Mouse (Mus musculus): ENCODE data around the gene Prrc2a. TPM values are rescaled to one million over a fixed set of nuclear protein-coding genes. Genes with fewer than 3 reads are reported as not detected.

Gene Prrc2a
- polyA plus RNA-seq, 1 experiment from 2014 or later, result 166 TPM

GRCm38 (mm10) chr17:35200398-35200797 is 35.7 kb upstream of the Prrc2a start:
- 90% methylated on average over 11 of the region's 11 CpGs for WGBS
- H3K4me2 ChIP-seq (replicated peaks; ENCODE audit: low read depth, low read length), result no peak overlapping the region
- H3K4me3 ChIP-seq (ENCODE audit: low read length), result no peak overlapping the region
- no peak overlapping the region for H3K27ac ChIP-seq (ENCODE audit: low read length)
- ATAC-seq (ENCODE audit: low FRiP score, low TSS enrichment), result no peak
- H3K9ac ChIP-seq (replicated peaks; ENCODE audit: low read length), result no peak overlapping the region
- H3K27me3 ChIP-seq (ENCODE audit: insufficient read depth, low read length), result peaks cover 47% of the 10 kb centered on the region
- H3K36me3 ChIP-seq (ENCODE audit: insufficient read depth, low read length), result no peaks in the 10 kb centered on the region
- peaks cover 16% of the 10 kb centered on the region for H3K4me1 ChIP-seq (ENCODE audit: insufficient read depth, low read length)
- no peaks in the 10 kb centered on the region for H3K9me3 ChIP-seq (ENCODE audit: low read length)

GRCm38 (mm10) chr17:35198946-35199345 is 34.2 kb upstream of the Prrc2a start:
- no peak for ATAC-seq (ENCODE audit: low FRiP score, low TSS enrichment)
- H3K27ac ChIP-seq (ENCODE audit: low read length), result no peak overlapping the region
- no peaks in the 10 kb centered on the region for H3K36me3 ChIP-seq (ENCODE audit: insufficient read depth, low read length)
- H3K9ac ChIP-seq (replicated peaks; ENCODE audit: low read length), result no peak overlapping the region
- H3K9me3 ChIP-seq (ENCODE audit: low read length), result no peaks in the 10 kb centered on the region
- no peak overlapping the region for H3K4me3 ChIP-seq (ENCODE audit: low read length)
- H3K4me1 ChIP-seq (ENCODE audit: insufficient read depth, low read length), result peaks cover 19% of the 10 kb centered on the region
- no peak overlapping the region for H3K4me2 ChIP-seq (replicated peaks; ENCODE audit: low read depth, low read length)
- WGBS, result 27% methylated on average over 8 of the region's 8 CpGs
- peaks cover 52% of the 10 kb centered on the region for H3K27me3 ChIP-seq (ENCODE audit: insufficient read depth, low read length)

- Histone ChIP-seq H3K27ac (ENCODE audit: low read length) (no peak overlapping the region), H3K4me2 (replicated peaks; ENCODE audit: low read depth, low read length) (no peak overlapping the region), H3K27me3 (ENCODE audit: insufficient read depth, low read length) (peaks cover 48% of the 10 kb centered on the region), H3K4me3 (ENCODE audit: low read length) (no peak overlapping the region), H3K4me1 (ENCODE audit: insufficient read depth, low read length) (peaks cover 19% of the 10 kb centered on the region), H3K36me3 (ENCODE audit: insufficient read depth, low read length) (no peaks in the 10 kb centered on the region), H3K9me3 (ENCODE audit: low read length) (no peaks in the 10 kb centered on the region), H3K9ac (replicated peaks; ENCODE audit: low read length) (no peak overlapping the region)
- WGBS, result 73% methylated on average over 7 of the region's 7 CpGs
- no peak for ATAC-seq (ENCODE audit: low FRiP score, low TSS enrichment)
Measured at GRCm38 (mm10) chr17:35198029-35198428, 33.3 kb upstream of the Prrc2a start.

GRCm38 (mm10) chr17:35197126-35197525 is 32.4 kb upstream of the Prrc2a start:
- H3K4me2 ChIP-seq (replicated peaks; ENCODE audit: low read depth, low read length), result no peak overlapping the region
- no peaks in the 10 kb centered on the region for H3K36me3 ChIP-seq (ENCODE audit: insufficient read depth, low read length)
- no peak overlapping the region for H3K27ac ChIP-seq (ENCODE audit: low read length)
- 49% methylated on average over 6 of the region's 6 CpGs for WGBS
- no peak for ATAC-seq (ENCODE audit: low FRiP score, low TSS enrichment)
- H3K9me3 ChIP-seq (ENCODE audit: low read length), result no peaks in the 10 kb centered on the region
- peaks cover 42% of the 10 kb centered on the region for H3K27me3 ChIP-seq (ENCODE audit: insufficient read depth, low read length)
- H3K9ac ChIP-seq (replicated peaks; ENCODE audit: low read length), result no peak overlapping the region
- peaks cover 19% of the 10 kb centered on the region for H3K4me1 ChIP-seq (ENCODE audit: insufficient read depth, low read length)
- no peak overlapping the region for H3K4me3 ChIP-seq (ENCODE audit: low read length)

- Histone ChIP-seq H3K4me2 (replicated peaks; ENCODE audit: low read depth, low read length) (peak overlapping the region; percentile 68), H3K27ac (ENCODE audit: low read length) (no peak overlapping the region), H3K4me1 (ENCODE audit: insufficient read depth, low read length) (peaks cover 14% of the 10 kb centered on the region), H3K27me3 (ENCODE audit: insufficient read depth, low read length) (peaks cover 37% of the 10 kb centered on the region), H3K4me3 (ENCODE audit: low read length) (peak overlapping the region; percentile 43), H3K9ac (replicated peaks; ENCODE audit: low read length) (no peak overlapping the region), H3K36me3 (ENCODE audit: insufficient read depth, low read length) (no peaks in the 10 kb centered on the region), H3K9me3 (ENCODE audit: low read length) (no peaks in the 10 kb centered on the region)
- WGBS, result 29% methylated on average over 9 of the region's 9 CpGs
- ATAC-seq (ENCODE audit: low FRiP score, low TSS enrichment), result no peak
Measured at GRCm38 (mm10) chr17:35196321-35196641, 31.6 kb upstream of the Prrc2a start.

GRCm38 (mm10) chr17:35195631-35196320 is 31.1 kb upstream of the Prrc2a start:
- peak overlapping the region; percentile 43 for H3K4me3 ChIP-seq (ENCODE audit: low read length)
- under 1% methylated on average over 66 of the region's 66 CpGs for WGBS
- peak; percentile 87 for ATAC-seq (ENCODE audit: low FRiP score, low TSS enrichment)

GRCm38 (mm10) chr17:35194844-35195630 is 30.3 kb upstream of the Prrc2a start:
- Histone ChIP-seq H3K36me3 (ENCODE audit: insufficient read depth, low read length) (no peaks in the 10 kb centered on the region), H3K9me3 (ENCODE audit: low read length) (no peaks in the 10 kb centered on the region), H3K4me3 (ENCODE audit: low read length) (peak overlapping the region; percentile 43), H3K27ac (ENCODE audit: low read length) (no peak overlapping the region), H3K4me2 (replicated peaks; ENCODE audit: low read depth, low read length) (peak overlapping the region; percentile 68), H3K27me3 (ENCODE audit: insufficient read depth, low read length) (peaks cover 29% of the 10 kb centered on the region), H3K9ac (replicated peaks; ENCODE audit: low read length) (peak overlapping the region; percentile 47), H3K4me1 (ENCODE audit: insufficient read depth, low read length) (peaks cover 14% of the 10 kb centered on the region)
- 45% methylated on average over 19 of the region's 19 CpGs for WGBS
- 0 out of 2 replicates have a peak, but pooled peaks have one; percentile 49 for ATAC-seq (ENCODE audit: low FRiP score, low TSS enrichment)

More at GRCm38 (mm10) chr17:35195631-35196320, 31.1 kb upstream of the Prrc2a start:
- Histone ChIP-seq H3K27ac (ENCODE audit: low read length) (no peak overlapping the region), H3K27me3 (ENCODE audit: insufficient read depth, low read length) (peaks cover 33% of the 10 kb centered on the region), H3K4me2 (replicated peaks; ENCODE audit: low read depth, low read length) (peak overlapping the region; percentile 68), H3K9ac (replicated peaks; ENCODE audit: low read length) (peak overlapping the region; percentile 47), H3K9me3 (ENCODE audit: low read length) (no peaks in the 10 kb centered on the region), H3K36me3 (ENCODE audit: insufficient read depth, low read length) (no peaks in the 10 kb centered on the region), H3K4me1 (ENCODE audit: insufficient read depth, low read length) (peaks cover 14% of the 10 kb centered on the region)

GRCm38 (mm10) chr17:35193881-35194843 is 29.5 kb upstream of the Prrc2a start, which contains the start of gene Ltb:
Gene Ltb, plus strand, starts transcription at chr17:35194439.
- Histone ChIP-seq H3K4me3 (ENCODE audit: low read length) (peak within 1 kb of the TSS; percentile 43), H3K4me2 (replicated peaks; ENCODE audit: low read depth, low read length) (peak within 1 kb of the TSS; percentile 68; the same call in 1 of the 2 replicates), H3K4me1 (ENCODE audit: insufficient read depth, low read length) (peaks cover 14% of the 10 kb centered on the region), H3K27me3 (ENCODE audit: insufficient read depth, low read length) (peaks cover 27% of the 10 kb centered on the region), H3K9ac (replicated peaks; ENCODE audit: low read length) (peak within 1 kb of the TSS; percentile 47; the same call in 1 of the 2 replicates), H3K27ac (ENCODE audit: low read length) (no peak within 1 kb of the TSS), H3K36me3 (ENCODE audit: insufficient read depth, low read length) (no peaks in the 10 kb centered on the region), H3K9me3 (ENCODE audit: low read length) (no peaks in the 10 kb centered on the region)
- WGBS, result 61% methylated on average over 28 of the region's 28 CpGs
- ATAC-seq (ENCODE audit: low FRiP score, low TSS enrichment), result peak; percentile 40; the same call in 1 of the 2 replicates

- no peak overlapping the region for H3K4me3 ChIP-seq (ENCODE audit: low read length)
- peaks cover 14% of the 10 kb centered on the region for H3K4me1 ChIP-seq (ENCODE audit: insufficient read depth, low read length)
- H3K9ac ChIP-seq (replicated peaks; ENCODE audit: low read length), result no peak overlapping the region
- H3K27me3 ChIP-seq (ENCODE audit: insufficient read depth, low read length), result peaks cover 19% of the 10 kb centered on the region
- ATAC-seq (ENCODE audit: low FRiP score, low TSS enrichment), result no peak
- 80% methylated on average over 5 of the region's 5 CpGs for WGBS
- no peak overlapping the region for H3K4me2 ChIP-seq (replicated peaks; ENCODE audit: low read depth, low read length)
- no peaks in the 10 kb centered on the region for H3K36me3 ChIP-seq (ENCODE audit: insufficient read depth, low read length)
- H3K9me3 ChIP-seq (ENCODE audit: low read length), result no peaks in the 10 kb centered on the region
- H3K27ac ChIP-seq (ENCODE audit: low read length), result no peak overlapping the region
Measured at GRCm38 (mm10) chr17:35192924-35193323, 28.2 kb upstream of the Prrc2a start.

Measured in kidney, embryonic 16.5 days (tissue).